Mouse (Mus musculus): ENCODE measurements around the gene Npc2. TPM values are rescaled to one million over a fixed set of nuclear protein-coding genes. Genes with fewer than 3 reads are reported as not detected.

The Npc2 gene
- polyA plus RNA-seq (2012; rRNA removed; ENCODE audit: low replicate concordance): 323 and 353 TPM in 2 replicates

GRCm38 (mm10) chr12:84772726-84773441 is at the start of gene Npc2, which contains the start of gene Isca2:
TSS of gene Npc2 (minus strand) at chr12:84773152.
TSS of gene Isca2 (plus strand) at chr12:84773251.

Other genes starting within 250 kb of the Npc2 start
- gene Vsx2, start 203.4 kb downstream of the Npc2 start, polyA plus RNA-seq (2012; rRNA removed; ENCODE audit: low replicate concordance): not detected in 2 replicates
- gene Abcd4, start 155.7 kb downstream of the Npc2 start, polyA plus RNA-seq (2012; rRNA removed; ENCODE audit: low replicate concordance): 24.8 and 40.2 TPM in 2 replicates
- not detected in 2 replicates for gene Vrtn, start 132.1 kb downstream of the Npc2 start, polyA plus RNA-seq (2012; rRNA removed; ENCODE audit: low replicate concordance)
- gene Syndig1l, start 74.3 kb downstream of the Npc2 start, polyA plus RNA-seq (2012; rRNA removed; ENCODE audit: low replicate concordance): 0.93 and 1.1 TPM in 2 replicates
- 43.9 and 105 TPM in 2 replicates for gene Isca2, start 99 bp upstream of the Npc2 start, polyA plus RNA-seq (2012; rRNA removed; ENCODE audit: low replicate concordance)
- 33.4 and 77.4 TPM in 2 replicates for gene Ltbp2, start 103.4 kb upstream of the Npc2 start, polyA plus RNA-seq (2012; rRNA removed; ENCODE audit: low replicate concordance)
- 24.6 and 67.8 TPM in 2 replicates for gene Fcf1, start 197.7 kb upstream of the Npc2 start, polyA plus RNA-seq (2012; rRNA removed; ENCODE audit: low replicate concordance)
- gene Arel1, start 197.7 kb upstream of the Npc2 start, polyA plus RNA-seq (2012; rRNA removed; ENCODE audit: low replicate concordance): 26.1 and 41.4 TPM in 2 replicates
- gene Ylpm1, start 223.2 kb upstream of the Npc2 start, polyA plus RNA-seq (2012; rRNA removed; ENCODE audit: low replicate concordance): 10.8 and 16.1 TPM in 2 replicates

All from mammary gland, adult 2 months (tissue).